8 mouse cellular contexts compared by ENCODE assay signal in genomic region chr19:23306671-23307070, GRCm38 (mm10).
"Had no signal": no experiment of that assay in that cellular context is flagged by ENCODE, and none has a peak within 500 bp of the region (broad histone marks: within the 10 kb centered on the region; RNA-seq: fewer than 3 reads in every experiment).

No protein-coding gene starts in this region.

- DNase-seq: kidney, postnatal 25 days; layer of hippocampus, postnatal 36 days; left cerebral cortex, postnatal 4 days; liver, postnatal 0 days; lung, embryonic 14.5 days; right cerebral cortex, postnatal 25 days; spleen, adult 18-20 months; thymus, postnatal 25 days had no signal
